Mouse (Mus musculus): Measurements from ENCODE around the gene Tex13c1. TPM values are rescaled to one million over a fixed set of nuclear protein-coding genes. Genes with fewer than 3 reads are reported as not detected.

Gene Tex13c1
- polyA plus RNA-seq (2017; shearing (Covaris generic)) = not detected

- ATAC-seq = no peak
These were observed at the start of gene Tex13c1 for GRCm38 (mm10) chrX:43590860-43591259. Gene Tex13c1 (plus strand): TSS chrX:43591160.

Other genes starting within 250 kb of the Tex13c1 start
- under 1 TPM in 1 of 2 experiments, not detected in 1; 0.07 TPM for gene Tenm1, start 162.0 kb upstream of the Tex13c1 start, polyA plus RNA-seq (2017; shearing (Covaris generic))